Mouse (Mus musculus) heart, embryonic 14.5 days (tissue): Measurements from ENCODE around the gene Pdgfc. TPM values are rescaled to one million over a fixed set of nuclear protein-coding genes. Genes with fewer than 3 reads are reported as not detected.

Experiments
- ATAC-seq: fragments of 200-750 bp; cut with Nextera tagmentation; 2 replicates; pipeline ENCODE4 v1.8.0; 2017; ENCODE audit warnings: low read depth, moderate TSS enrichment; ENCODE audit not compliant: insufficient number of reproducible peaks, insufficient read depth, low FRiP score
- H3K27ac ChIP-seq, 2 experiments: fragments of 200-500 bp in 1 of 2; fragments of 300-500 bp in 1 of 2; sonication (generic) in 1 of 2; replicated peaks in 1 of 2; 2 replicates each; pipeline ENCODE4 v1.5.1; 2012 to 2014; ENCODE audit warnings: low read depth in 2 of 2, low read length in 2 of 2, control low read depth in 1 of 2, mild to moderate bottlenecking in 1 of 2, mixed read lengths in 1 of 2; ENCODE audit not compliant: control insufficient read depth in 1 of 2, insufficient read depth in 1 of 2
- H3K27me3 ChIP-seq: fragments of 300-500 bp; sonication (generic); 2 replicates; pipeline ENCODE4 v1.6.1; 2014; ENCODE audit warnings: mild to moderate bottlenecking, low read length, control low read depth; ENCODE audit not compliant: control insufficient read depth, insufficient read depth
- H3K36me3 ChIP-seq: fragments of 300-500 bp; sonication (generic); 2 replicates; pipeline ENCODE4 v1.6.1; 2014; ENCODE audit warnings: mild to moderate bottlenecking, control low read depth, low read length, mixed read lengths; ENCODE audit not compliant: control insufficient read depth, insufficient read depth
- H3K4me1 ChIP-seq, 2 experiments: fragments of 200-500 bp in 1 of 2; fragments of 300-500 bp in 1 of 2; sonication (generic) in 1 of 2; 2 replicates each; pipeline ENCODE4 v1.6.1; 2012 to 2014; ENCODE audit warnings: low read length in 2 of 2, control low read depth in 1 of 2, mixed read lengths in 1 of 2; ENCODE audit not compliant: control insufficient read depth in 2 of 2, insufficient read depth in 2 of 2
- H3K4me2 ChIP-seq: fragments of 300-500 bp; sonication (generic); 2 replicates; pipeline ENCODE4 v1.6.1; 2014; ENCODE audit warnings: mild to moderate bottlenecking, low read length
- H3K4me3 ChIP-seq, 2 experiments: fragments of 200-500 bp in 1 of 2; fragments of 300-500 bp in 1 of 2; sonication (generic) in 1 of 2; 2 replicates each; pipeline ENCODE4 v1.5.1; 2012 to 2014; ENCODE audit warnings: low read length in 2 of 2, mild to moderate bottlenecking in 2 of 2, control low read depth in 1 of 2, low read depth in 1 of 2, moderate library complexity in 1 of 2; ENCODE audit not compliant: control insufficient read depth in 1 of 2, insufficient read depth in 1 of 2
- H3K9ac ChIP-seq: fragments of 300-500 bp; sonication (generic); 2 replicates; pipeline ENCODE4 v1.6.1; 2014; ENCODE audit warnings: mild to moderate bottlenecking, low read length
- H3K9me3 ChIP-seq: fragments of 300-500 bp; sonication (generic); 2 replicates; pipeline ENCODE4 v1.6.1; 2016; ENCODE audit warnings: low read length, control low read depth; ENCODE audit not compliant: control insufficient read depth
- WGBS: fragments of 180-500 bp; shearing (Covaris S2); extraction: QIAGEN DNeasy Blood & Tissue Kit; methylation state at CpG from one replicate; pipeline ENCODE4 v1.1.7; 2014; 5-methylcytosine and 5-hydroxymethylcytosine counted together
- polyA plus RNA-seq: library from polyadenylated mRNA; unstranded; fragments of >200 nt; fragmentation: Nextera tagmentation; extraction: Ambion mirVana; gene quantifications from 2 replicates; pipeline ENCODE4 v1.2.1, GENCODE M21; 2014

Gene Pdgfc
- polyA plus RNA-seq, 1 experiment from 2014 or later, result 4.1 TPM

DNA sequence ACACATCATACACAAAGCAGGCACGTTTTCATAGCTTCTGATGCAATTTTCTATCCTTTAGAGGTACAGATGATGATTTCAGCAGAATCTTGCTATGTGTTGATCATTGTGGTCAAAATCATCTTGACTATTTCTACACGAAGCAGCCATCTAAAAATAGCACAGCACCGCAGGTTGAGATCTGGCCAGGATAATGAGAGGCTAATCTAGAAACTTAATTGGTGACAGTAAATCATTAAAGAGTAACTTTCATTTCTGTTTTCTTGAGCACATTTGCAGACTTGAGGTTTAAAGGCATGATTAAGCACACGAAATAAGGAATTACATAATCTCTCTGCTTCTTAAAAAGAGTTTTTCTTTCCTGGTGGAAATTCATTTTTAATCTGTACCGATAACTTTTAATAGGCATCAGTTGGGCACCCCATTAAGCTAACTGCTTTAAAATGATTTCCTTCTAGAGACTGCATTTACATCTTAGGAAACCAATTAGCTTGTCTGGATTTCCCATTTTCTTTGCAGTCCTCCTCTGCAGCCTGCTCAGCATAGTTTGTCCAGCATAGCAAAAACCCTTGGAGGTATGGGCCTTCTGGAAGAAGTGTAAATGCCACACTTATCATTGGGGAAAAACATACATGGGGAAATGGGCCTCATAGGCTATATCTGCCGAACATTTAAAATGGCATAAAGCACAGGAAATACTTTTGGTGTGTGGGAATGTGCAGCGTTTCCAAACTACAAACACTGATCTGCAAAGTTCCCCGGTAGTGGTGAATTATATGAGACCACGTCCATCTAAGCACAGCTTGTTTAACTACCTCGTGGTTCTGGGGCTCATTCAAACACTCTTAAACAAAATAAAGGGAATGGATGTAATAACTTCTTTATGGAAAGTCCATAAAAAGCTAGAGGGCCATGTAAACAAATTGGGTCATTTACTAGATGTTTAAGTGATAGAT is 10.7 kb downstream of the Pdgfc start:
- Histone ChIP-seq H3K27me3 (no peaks in the 10 kb centered on the region), H3K4me1 (peaks cover 0 to 4% of the 10 kb centered on the region in 2 experiments; a peak in 2 of 4 replicates), H3K9me3 (no peaks in the 10 kb centered on the region), H3K9ac (no peak overlapping the region), H3K4me2 (no peak overlapping the region), H3K27ac (no peak overlapping the region), H3K36me3 (no peaks in the 10 kb centered on the region), H3K4me3 (no peak overlapping the region)
- 57% methylated on average over 10 of the region's 10 CpGs for WGBS
- ATAC-seq, result no peak

DNA sequence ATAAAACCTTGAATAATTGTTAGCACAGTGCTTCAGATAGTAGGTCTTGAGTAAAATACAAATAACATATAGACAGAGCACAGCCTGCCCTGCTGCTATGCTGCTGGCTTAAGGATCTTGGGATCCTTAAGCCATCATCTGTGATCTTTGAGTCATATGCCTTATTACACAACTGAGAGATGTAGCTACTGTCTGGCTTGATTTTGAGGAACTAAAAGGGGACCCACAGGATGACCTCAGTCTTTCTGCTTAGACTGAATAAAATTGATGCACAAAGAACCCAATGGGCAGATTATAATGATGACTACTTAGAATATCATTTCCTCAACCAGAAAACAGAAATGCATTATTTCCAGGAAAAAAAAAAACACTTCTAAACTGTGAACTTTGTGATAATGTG is 15.3 kb downstream of the Pdgfc start:
- no peak overlapping the region for H3K9ac ChIP-seq
- H3K4me1 ChIP-seq, result peaks cover 0 to 3% of the 10 kb centered on the region in 2 experiments; a peak in 2 of 4 replicates
- H3K36me3 ChIP-seq, result no peaks in the 10 kb centered on the region
- H3K27ac ChIP-seq, result no peak overlapping the region
- no peak for ATAC-seq
- no peaks in the 10 kb centered on the region for H3K27me3 ChIP-seq
- no peaks in the 10 kb centered on the region for H3K9me3 ChIP-seq
- no peak overlapping the region for H3K4me2 ChIP-seq
- H3K4me3 ChIP-seq, result no peak overlapping the region

DNA sequence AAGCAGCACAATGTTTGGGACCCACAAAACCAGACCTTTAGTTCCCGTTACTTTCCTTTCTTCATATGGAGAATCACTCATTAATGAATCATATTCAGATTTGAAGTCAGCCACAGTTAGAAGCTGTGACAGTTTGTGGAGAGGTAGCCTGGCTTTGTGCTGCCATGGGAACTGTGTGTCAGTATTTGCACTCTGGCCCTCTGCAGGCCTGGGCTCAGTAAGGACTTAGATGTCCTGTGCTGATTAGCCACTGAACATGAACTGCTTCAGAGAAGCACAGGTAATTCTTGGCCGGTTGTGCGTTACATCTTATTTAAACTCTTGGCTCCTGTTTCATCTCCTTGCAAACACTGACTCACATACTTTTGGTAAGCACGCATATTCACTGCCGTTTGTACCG is 16.2 kb downstream of the Pdgfc start:
- H3K36me3 ChIP-seq, result no peaks in the 10 kb centered on the region
- 89% methylated on average over 6 of the region's 6 CpGs for WGBS
- no peak overlapping the region for H3K4me2 ChIP-seq
- H3K9ac ChIP-seq, result no peak overlapping the region
- no peaks in the 10 kb centered on the region for H3K9me3 ChIP-seq
- no peak overlapping the region for H3K27ac ChIP-seq
- no peaks in the 10 kb centered on the region for H3K27me3 ChIP-seq
- no peak for ATAC-seq
- H3K4me3 ChIP-seq, result no peak overlapping the region
- no peaks in the 10 kb centered on the region for H3K4me1 ChIP-seq

DNA sequence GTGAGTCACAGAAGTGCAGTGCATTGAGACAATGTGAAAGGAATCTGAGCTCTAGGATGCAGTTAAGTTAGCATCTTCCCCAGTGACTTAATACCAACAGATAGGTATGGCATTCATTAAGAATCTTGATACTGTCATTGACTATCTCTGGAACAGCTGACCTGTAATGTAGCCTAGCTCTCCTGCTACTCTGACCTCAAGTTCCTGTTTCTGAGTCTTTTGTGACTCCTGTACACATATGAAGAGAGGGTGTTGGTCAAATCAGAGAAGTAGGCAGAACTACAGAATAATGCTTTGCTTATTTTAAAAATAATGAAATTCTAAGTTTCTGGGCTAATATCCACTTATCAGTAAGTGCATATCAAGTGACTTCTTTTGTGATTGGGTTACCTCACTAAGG is 17.9 kb downstream of the Pdgfc start:
- H3K4me1 ChIP-seq, result no peaks in the 10 kb centered on the region
- no peak overlapping the region for H3K27ac ChIP-seq

DNA sequence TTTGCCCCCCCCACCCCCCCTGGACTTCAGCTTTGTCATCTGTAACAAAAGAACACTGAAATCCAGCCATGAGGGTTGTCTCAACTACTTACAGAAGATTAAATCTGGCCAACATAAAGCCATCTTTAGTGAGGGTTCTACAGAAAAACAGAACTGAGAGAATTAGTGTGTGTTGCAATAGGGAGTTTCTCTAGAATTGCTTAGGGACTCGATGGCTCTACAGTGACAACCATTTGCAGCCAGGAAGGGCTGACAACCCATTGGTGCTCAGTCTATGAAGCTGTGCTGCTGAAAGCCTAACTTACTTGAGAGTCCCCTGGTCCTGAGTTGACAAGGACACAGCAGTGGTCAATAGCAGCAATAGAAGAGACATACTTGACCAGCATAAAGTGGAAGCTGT is 21.5 kb downstream of the Pdgfc start:
- Histone ChIP-seq H3K27me3 (no peaks in the 10 kb centered on the region), H3K27ac (no peak overlapping the region), H3K4me1 (no peaks in the 10 kb centered on the region), H3K4me2 (no peak overlapping the region), H3K4me3 (no peak overlapping the region), H3K9ac (no peak overlapping the region), H3K36me3 (no peaks in the 10 kb centered on the region), H3K9me3 (no peaks in the 10 kb centered on the region)
- no peak for ATAC-seq
- WGBS, result 79% methylated on average over 1 of the region's 1 CpGs

More for the DNA sequence above, 17.9 kb downstream of the Pdgfc start:
- no peaks in the 10 kb centered on the region for H3K27me3 ChIP-seq
- no peak overlapping the region for H3K4me3 ChIP-seq
- H3K9ac ChIP-seq, result no peak overlapping the region
- H3K4me2 ChIP-seq, result no peak overlapping the region
- no peaks in the 10 kb centered on the region for H3K9me3 ChIP-seq
- H3K36me3 ChIP-seq, result no peaks in the 10 kb centered on the region
- ATAC-seq, result no peak

DNA sequence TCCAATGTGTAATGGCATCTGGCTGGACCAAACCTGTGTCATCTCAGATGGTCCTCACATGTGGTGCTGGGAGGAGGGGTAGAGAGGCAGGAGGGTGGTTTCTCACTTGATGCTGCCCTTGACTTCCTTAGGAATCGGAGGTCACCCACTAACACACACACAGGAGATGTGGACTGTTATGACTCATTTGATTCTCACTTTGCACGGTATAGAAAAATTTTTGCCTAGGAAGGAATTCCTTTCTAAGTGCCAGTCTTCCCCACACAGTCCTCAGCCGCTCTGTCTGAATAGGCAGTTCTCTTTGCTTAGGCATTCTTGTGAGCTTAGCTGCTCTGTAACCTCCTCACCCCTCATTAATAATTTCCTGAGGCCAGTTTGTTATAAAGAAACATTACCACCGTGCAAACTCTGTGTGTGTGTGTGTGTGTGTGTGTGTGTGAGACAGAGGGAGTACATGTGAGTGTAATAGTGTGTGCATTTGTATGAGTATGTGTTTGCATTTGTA is 22.4 kb downstream of the Pdgfc start:
- no peaks in the 10 kb centered on the region for H3K4me1 ChIP-seq
- no peak for ATAC-seq
- H3K27me3 ChIP-seq, result no peaks in the 10 kb centered on the region
- H3K27ac ChIP-seq, result no peak overlapping the region
- no peak overlapping the region for H3K4me2 ChIP-seq
- 47% methylated on average over 4 of the region's 4 CpGs for WGBS
- no peaks in the 10 kb centered on the region for H3K9me3 ChIP-seq
- H3K4me3 ChIP-seq, result no peak overlapping the region
- H3K9ac ChIP-seq, result no peak overlapping the region
- H3K36me3 ChIP-seq, result no peaks in the 10 kb centered on the region

DNA sequence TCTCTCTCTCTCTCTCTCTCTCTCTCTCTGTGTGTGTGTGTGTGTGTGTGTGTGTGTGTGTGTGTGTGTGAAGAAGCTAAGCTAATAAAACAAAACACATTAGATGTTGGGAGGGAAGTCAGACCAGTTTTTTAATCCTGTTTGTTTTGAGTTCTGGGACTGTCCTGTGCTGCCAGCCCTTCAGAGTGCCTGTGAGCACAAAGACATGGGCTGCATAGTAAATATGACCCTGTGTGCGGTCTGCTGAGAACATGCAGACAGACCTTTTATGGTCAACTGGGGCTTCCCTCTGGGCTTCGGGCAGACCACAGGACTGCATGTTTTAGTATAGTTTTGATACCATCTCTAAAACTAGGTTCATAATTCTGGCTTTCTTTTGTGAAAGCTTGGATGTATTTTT is 32.3 kb downstream of the Pdgfc start:
- no peaks in the 10 kb centered on the region for H3K27me3 ChIP-seq
- no peak overlapping the region for H3K4me2 ChIP-seq
- H3K4me1 ChIP-seq, result no peaks in the 10 kb centered on the region
- no peak for ATAC-seq
- H3K36me3 ChIP-seq, result no peaks in the 10 kb centered on the region
- H3K27ac ChIP-seq, result no peak overlapping the region
- no peaks in the 10 kb centered on the region for H3K9me3 ChIP-seq
- 31% methylated on average over 2 of the region's 2 CpGs for WGBS
- no peak overlapping the region for H3K9ac ChIP-seq
- no peak overlapping the region for H3K4me3 ChIP-seq
